Mouse (Mus musculus): Measurements from ENCODE around the gene Chrnb2.
A peak's percentile ranks its signal among the peaks of the same experiment; 100 is the strongest.

Gene Chrnb2

DNA sequence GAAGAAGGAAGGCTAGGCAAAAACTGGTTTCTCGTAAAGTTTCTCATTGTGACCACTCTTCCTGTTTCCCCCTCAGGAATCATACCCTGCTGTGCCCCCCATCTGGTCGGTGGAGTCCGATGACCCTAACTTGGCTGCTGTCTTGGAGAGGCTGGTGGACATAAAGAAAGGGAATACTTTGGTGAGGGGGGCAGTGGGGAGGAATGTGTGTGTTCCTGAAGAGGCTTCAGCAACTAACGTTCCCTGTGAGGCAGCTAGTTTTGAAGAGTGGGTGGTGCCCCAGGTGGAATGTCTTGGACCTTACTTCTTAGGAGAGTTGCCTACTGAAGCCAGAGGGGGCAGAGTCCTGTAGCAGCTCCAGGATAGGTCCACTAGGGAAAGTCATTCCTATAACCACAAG lies 11.6 kb upstream of the Chrnb2 start:
- DNase-seq = no peak

DNA sequence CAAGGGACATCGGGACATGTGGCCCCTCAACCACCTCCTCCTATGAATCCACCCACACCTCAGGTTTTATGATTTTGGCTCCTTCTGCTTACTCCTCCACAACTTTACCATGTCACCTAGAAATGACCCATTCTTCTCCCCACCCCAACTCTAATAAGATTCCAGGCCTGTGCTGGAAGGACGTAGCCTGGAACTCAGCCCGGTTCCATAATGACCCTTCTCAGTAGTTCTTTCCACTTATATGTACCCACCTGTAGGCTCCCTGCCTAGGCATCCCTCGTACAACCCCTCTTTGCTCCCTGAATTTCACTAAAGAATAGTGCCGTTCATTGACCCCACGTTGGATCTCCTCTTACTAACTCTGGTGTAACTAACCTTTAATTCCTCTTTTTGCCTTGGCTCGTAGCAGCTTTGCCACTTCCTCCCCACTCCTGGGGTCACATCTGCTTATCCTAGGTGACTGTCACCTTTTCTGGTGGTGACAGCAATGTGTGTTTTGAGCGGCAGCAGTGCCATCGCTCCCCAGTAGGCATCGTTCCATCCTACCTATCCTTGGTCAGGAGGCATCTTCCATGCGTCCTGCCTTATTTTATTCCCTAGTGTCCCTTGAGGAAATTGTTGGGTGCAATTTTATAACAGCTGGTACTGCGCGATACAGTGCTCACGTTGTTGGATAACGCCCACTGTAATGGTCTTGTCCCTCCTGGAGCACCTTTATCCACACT lies 10.0 kb upstream of the Chrnb2 start:
- no peak for DNase-seq

DNA sequence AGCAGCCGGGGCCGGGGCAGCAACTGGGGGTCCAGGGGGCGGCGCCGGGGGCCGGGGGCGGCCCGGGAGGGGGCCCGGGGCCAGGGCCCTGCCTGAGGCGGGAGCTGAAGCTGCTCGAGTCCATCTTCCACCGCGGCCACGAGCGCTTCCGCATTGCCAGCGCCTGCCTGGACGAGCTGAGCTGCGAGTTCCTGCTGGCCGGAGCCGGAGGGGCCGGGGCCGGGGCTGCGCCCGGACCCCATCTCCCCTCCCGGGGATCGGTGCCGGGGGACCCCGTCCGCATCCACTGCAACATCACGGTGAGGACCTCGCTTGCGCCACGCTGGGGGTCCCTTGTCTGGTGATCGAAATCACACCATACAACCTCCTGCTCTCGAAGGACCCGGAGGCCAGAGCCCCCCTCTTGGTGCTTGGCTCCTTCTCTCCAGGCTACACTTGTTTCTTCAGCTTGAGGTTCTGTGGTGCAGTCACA lies 9.3 kb upstream of the Chrnb2 start:
- DNase-seq = no peak

DNA sequence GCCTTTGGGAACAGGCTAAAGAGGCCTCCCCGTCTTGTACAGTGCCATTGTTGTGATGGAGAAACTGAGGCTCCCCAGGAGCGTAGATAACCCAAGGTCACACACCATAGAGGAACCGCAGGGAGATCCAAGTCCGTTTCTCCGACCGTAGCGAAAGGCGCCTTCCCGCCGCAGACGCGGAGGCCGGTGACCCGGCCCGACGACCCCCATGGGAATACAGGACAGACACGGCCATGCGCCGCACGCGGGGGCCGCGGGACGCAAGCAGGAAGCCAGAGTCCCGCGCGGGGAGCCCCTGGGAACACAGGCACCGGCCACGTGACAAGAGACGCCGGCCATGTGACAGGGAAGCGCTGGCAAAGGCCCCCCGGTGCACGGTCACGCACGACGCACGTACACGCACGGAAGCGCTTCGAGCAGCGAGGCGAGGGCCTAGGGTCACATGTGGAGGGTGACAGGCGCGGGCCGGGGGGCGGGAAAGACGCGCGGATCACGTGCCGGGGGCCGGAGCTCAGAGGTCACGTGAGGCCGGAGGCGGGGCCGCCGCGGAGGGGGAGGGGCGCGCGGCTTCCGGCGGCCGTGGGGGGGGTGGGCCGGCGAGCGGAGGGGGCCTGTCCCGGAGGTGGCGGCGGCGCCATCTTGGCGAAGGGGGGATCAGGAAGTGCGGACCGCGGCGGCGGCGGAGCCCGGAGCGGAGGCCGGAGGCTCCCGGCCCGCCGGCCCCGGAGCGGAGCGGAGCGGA lies 8.7 kb upstream of the Chrnb2 start, which contains the start of gene Ube2q1:
Gene Ube2q1, plus strand, starts transcription at position 649 of the 742 bp plus-strand sequence.
- peak; percentile 98 for DNase-seq

DNA sequence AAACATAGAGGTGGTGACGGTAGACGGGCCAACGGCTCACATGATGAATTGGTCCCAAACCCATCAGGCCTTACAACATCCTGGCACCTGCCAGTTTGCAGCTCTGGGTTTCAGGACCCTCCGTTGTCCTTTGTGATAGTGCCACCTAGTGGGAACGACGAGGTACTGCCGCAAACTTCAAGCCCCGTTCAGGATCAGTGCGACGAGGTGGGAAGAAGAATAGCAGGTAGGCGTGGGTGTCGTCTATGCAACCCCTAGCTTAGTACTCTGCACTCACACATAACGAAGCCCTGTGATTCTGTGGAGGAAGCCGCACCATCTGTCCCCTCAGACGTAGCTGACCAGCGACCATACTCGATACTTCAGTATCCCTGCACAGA lies 8.1 kb upstream of the Chrnb2 start:
- peak; percentile 92 for DNase-seq

DNA sequence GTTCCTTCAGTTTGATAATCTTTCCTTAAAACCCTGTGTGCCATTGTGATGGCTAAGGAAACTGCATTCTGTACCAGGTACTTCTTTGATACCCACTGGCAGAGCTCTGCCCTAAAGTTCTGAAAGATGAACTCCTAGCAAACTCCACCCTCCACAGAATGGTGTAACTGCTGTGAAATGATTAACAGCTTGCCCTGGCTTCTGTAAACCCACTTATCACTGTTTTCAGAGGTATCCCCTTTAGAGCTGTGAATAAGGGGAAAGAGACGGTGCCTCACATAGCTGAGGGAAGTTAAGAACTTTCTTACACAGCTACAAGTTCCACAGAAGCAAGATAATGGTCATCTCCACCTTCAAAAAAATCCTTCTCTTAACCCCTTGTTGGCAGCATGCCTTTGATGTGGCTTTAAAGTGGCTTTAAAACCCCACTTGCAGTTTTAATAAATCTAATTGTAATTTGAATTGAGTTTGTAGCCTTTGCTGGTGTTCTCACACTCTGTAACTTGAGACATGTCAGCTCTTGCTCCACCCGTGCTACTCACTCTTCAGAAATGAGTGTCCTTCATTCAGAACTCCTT lies 6.1 kb upstream of the Chrnb2 start:
- DNase-seq = no peak

DNA sequence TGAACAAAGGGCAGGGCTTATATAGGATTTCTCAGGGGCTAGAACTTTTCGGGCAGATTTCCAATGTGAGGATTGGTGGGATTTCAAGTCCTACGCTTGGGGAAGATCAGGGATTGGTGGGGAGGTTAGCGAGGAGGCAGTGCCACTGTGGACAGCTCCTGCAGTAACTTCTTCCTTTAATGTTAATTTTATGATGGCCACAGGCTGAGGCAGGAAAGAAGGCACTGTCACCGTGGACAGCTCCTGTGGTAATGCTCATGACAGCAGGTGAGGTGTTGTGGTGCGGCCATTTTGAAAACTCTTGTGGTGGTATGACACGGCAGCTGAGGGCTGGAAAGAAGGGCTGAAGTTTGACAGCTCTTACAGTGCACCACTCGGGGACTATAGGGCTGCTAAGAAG lies 5.2 kb upstream of the Chrnb2 start:
- no peak for DNase-seq

DNA sequence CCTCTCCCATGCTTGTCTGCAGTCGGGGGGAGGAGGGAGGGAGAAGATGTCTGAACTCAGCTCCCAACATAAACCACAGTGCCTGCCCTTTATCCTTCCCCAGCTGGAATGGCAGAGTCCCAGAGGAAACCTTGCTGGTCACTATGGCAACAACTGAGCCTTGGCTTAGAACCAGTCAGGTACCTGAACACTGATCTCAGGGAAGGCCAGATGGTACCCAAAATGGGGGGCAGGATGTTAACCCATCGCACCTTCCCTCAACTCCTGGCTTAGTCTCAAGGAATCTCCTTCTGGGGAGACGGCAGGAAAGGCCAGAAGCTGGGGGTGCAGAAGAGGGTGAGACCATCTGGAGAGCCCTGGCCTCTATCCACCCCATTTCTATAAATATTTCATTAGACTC lies 4.6 kb downstream of the Chrnb2 start:
- DNase-seq = no peak

DNA sequence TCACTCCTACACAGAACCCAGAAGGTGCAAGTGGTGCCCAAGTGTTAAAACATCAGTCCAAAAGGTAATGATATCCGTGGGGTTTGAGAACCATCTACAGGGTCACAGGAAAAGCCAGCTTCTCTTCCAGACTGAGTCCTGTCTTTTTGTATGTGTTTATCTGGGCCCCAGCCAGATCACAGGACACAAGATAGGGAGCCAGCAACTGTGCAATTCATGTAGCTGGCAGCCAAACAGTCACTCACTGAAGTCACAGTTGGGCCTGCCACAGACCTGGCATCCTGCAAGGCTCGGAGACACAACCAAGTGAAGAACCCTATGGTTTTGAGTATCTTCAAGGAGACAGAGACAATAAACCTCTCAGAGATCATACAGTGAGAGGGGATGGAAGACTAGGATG lies 6.6 kb downstream of the Chrnb2 start:
- no peak for DNase-seq

DNA sequence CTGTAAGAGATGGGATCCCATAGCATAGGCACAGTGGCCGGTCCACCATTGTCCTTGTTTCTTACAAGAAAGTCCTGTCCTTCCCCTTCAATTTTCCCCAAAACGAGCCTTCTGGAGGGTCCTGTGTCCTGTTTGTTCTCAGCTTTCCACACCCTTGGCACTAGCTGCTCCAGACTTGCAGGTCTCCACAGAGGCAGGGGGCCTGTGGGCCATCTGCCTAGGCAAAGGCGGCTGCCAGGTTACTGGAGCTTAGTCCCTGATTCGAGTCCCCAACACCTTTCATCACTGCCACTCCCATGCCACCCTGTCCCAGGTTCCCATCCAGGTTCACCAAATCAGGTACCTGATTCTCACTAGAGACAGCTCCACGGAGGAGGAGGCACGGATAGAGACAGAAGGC lies 9.1 kb downstream of the Chrnb2 start:
- no peak for DNase-seq

DNA sequence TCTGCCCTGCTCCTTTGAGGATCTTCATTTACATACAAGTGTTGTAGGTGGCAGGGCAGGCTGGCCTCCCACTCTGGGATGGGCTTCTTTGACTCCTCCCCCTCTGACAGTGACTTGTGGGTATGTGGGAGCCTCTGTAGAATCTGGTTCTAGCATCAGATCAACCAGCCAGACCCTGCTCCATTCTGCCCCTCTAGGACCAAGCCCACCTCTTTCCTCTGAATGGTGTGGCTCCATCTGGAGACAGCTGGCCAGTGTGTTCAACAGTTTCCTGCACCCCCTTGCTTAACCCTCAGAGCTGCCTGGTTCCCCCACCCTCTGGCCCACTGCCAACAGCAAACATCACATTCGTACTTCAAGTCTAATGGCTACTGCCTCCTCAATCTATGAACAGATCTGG lies 12.1 kb downstream of the Chrnb2 start:
- DNase-seq = no peak

DNA sequence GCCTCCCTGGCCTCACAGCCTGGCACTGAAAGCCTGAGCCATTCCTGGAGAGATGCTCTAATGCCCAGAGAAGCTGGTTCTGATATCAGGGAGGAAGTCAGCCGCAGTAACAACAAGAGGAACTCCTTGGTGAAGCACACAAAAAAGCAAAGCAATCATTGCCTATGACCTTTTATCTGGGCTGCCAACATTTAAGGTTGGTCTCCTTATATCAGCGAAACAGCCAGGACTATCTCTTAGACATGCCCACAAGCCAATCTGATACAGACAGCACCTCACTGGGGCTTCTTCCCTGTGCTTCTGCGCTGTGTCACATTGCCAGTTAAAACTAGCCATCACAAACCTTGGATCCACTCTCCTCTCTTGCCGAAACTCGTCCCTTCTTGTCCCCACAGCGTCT lies 25.9 kb downstream of the Chrnb2 start:
- no peak for DNase-seq

DNA sequence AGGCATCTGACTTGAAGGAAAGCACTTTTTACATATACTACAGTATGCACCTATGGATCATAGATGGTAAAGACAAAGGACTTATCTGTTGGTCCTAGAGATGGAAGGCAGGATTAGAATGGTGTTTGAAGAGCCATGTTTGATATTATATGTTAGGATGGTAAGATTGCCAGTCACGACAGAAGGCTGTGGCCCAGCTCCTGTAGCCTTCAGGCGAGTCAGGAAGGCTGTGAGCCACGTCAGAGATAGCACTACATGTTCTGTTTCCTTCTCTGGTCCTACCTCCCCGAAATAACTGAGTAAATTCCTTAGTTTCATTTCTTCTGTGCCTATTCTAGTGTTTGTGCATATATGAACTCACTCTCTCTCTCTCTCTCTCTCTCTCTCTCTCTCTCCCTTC lies 32.3 kb downstream of the Chrnb2 start:
- no peak for DNase-seq

DNA sequence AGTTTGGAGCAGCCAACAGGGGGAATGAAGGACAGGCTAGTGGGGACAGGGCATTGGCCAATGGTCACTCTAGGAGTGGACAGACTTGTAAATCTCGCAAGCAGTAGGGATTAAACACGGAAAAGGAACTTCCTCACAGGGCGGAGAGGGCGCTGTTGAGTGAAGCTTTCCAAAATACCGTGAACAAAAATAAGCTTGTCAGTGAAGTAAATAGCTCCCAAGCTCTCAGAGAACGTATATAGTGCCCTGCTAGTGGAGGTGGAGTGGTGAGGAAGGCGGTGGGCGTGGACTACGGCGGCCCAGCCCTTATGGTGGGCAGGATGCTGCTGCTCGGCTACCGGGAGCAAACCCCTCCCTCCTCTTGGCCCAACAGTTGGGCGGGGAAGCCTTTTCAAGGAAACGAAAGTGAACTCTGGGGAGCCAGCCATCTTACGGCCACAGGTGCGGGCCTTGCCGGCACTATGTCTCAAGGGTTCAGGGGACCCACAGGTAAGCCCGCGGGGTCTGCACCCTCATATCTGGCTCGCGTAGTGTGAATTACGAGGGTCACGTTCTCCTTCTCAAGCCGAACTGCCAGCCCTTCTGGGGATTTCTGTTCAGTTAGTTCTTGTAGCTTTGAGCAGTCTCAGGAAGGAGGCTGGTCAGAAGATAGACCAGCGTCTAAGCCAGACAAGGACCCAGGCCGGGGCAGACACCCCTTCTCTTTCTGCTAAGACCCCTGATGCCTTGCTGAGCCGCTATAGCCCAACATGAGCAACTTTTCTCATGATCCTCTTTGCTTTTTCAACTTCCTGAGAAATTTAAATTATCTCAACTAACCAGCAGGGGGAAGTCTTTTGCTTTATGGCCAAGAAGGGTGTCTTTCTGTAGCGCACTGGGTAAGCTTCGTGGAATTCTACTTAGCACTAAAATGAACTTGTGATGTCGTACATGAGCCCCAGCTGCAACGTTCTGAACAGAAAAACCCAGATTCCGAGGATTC lies 33.8 kb downstream of the Chrnb2 start:
- peak; percentile 79 for DNase-seq

DNA sequence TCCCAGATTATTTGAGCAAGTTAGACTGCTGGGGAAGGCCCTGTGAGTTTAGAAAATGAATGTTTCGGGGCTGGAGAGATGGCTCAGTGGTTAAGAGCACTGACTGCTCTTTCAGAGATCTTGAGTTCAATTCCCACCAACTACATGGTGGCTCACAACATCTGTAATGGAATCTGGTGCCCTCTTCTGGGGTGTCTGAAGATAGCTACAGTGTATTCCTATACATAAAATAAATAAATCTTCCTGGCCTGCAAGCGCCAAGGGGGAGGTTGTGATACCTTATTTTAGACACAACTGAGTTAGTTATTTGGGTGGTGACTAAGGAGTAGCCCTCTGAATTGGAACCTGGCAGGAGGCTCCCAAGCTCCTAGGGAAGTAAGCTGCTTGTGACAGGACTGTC lies 35.6 kb downstream of the Chrnb2 start:
- DNase-seq = no peak

DNA sequence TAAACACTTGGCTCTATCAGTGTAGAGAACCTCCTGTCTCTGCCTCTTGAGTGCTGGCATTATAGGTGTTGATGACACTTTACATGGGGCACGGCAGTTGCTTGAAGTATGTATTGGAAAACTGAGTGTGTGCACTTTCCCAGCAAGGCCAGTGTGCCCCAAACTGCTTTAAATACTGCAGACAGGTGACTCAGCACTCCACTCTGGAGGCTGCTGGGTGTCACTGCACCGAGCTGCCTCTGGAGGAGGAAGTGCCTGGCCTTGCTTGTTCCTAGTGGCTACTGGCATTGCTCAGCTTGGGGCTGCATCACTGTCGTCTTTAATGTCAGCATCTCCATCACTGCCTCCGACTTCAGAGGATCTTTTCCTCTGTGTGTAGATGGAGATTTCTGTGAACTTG lies 37.4 kb downstream of the Chrnb2 start:
- peak; percentile 45 for DNase-seq

DNA sequence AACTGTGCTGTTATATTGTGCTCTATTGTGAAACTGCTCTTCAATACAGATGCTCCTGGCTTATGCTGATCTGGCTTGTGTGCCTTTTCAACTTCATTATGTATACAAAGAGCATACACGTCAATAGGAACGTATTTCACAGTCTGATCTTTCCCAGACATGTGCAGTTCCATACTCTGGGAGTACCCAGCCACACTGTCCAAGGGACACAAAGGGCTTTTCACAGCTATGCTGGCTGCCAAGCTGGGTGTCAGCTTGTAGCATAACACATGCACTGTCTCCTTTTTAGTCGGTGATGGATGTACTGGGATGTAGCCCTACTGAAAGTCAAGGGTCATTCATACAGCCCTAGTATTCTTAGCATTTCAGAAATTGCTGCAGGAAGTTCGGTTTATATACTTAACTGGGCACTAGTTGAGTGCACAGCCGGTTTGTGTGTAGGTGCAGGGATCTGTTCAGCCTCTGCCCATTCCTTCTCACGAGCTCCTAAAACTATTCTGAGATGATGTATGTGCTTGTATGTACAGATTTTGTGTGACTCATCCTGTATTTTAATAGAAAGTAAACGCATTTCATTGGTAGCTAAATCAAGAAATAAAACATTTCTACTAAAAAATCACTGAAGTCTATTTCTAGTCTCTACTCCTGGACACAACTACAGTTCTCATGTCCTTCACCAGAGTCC lies 40.9 kb downstream of the Chrnb2 start:
- DNase-seq = no peak

DNA sequence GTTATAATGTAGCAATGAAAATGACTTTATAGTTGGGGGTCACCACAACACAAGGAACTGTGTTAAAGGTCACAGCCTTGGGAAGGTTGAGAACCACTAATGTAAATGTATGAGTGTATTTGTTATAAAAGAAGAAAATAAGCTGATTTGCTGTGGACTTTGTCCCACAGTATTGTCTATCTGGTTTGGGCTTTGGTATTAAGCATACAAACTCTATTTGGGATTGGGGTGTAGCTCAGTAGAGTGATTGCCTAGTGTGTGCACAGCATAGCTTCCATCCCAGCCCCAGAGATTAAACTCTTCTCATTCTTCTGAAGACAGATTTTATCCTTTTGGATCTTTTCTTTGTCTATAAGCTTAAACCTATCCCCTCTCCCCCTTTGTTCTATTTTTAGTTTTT lies 42.4 kb downstream of the Chrnb2 start:
- DNase-seq = no peak

DNA sequence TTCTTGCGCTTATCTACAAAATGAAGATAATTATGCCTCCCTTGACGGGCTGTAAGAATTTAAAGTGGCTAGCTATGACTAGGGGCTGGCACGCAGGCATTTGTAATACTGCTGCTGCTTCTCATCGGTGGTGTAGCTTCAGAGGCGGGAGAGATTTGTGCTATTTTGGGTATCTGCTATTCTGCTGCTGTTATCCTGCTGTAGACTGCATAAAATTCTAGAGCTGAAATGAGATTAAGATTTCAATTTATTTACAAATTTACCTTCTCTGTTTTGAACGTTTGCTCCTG lies 48.5 kb downstream of the Chrnb2 start:
- no peak for DNase-seq

DNA sequence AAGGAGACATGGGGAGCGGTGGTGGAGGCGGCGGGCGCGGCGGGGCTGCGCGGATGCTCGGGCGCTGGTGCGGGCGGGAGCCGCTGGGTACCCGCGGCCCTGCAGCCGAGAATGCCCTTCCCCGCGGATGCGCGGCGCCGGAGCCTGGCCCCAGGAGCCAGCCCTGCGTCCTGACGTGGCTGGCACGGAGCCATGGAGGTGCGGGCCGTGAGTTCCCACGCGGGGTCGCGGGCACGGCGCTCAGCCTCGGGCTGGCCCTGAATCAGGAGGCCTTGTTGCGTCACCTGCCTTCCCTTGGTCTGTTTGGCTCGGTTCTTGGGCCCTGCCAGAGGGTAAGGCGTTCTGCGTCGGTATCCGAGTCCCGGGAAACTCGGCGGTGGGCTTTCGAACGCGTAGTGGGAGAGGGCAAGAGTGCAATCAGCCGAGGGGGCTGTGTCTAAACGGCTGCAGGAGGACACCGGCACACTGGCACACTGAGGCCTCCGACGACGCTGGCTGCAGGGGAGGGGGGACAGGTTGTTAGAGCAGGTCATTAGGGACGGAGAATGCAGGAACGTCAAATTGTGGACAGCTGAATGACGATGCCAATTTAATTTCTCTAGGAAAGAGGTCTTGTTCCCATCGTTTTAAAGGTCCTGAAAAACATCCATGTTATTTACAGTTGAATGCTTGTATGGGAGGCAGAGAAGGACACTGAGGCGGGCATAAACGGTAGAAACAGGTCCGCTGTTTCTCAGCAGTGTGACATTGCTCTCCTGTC lies 49.0 kb downstream of the Chrnb2 start:
- peak; percentile 71 for DNase-seq

DNA sequence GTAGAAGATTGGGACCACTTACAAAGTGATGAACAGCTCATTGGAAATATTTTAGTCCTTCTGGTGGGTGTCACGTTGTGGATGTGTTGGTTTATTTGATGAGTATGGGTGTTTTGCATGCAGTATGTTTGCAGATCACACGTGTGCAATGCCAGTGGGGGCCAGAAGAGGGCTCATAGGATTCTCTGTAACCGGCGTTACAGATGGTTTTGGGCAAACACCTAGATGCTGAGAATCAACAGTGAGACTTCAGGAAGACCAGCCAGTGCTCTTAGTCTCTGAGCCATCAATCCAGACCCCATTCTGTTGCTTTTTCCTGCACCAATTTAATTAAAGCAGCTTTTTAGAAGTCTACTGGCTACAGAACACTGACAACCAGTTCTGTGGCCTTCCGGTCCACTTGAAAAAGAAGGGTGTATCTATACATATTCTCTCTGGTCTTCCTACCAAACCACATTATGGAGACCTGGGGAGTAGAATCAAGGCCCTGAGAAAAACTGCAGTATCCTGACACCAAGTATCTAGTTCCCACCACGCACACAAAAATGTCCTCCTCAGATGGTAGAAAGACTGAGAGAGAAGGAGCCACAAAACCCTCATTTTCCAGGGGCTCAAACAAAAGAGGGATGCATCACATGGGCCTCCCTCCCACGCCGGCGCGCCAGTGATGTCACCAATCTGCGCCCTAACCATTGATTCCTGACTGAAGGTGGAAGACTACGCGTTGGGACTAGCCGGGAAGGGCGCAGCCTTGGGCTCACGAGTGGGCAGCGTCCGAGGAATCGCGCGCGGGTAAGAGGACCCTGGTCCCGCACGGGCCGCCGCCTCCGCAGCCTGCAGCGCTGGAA lies 49.8 kb downstream of the Chrnb2 start, which contains the start of gene Adar:
Gene Adar, plus strand, starts transcription at position 664 of the 848 bp plus-strand sequence.
- peak; percentile 91 for DNase-seq
